Mouse (Mus musculus) limb, embryonic 10.5 days (tissue): ENCODE data around the gene Slc9a8. TPM values are rescaled to one million over a fixed set of nuclear protein-coding genes. Genes with fewer than 3 reads are reported as not detected.

ENCODE experiments used
- DNase-seq: peaks from one replicate; pipeline ENCODE4 v3.0.0-alpha.2; 2017; ENCODE audit warnings: low spot score
- H3K27ac ChIP-seq: fragments of 300-500 bp; sonication (generic); 2 replicates; pipeline ENCODE4 v1.5.1; 2016; ENCODE audit warnings: mild to moderate bottlenecking
- H3K27me3 ChIP-seq: fragments of 300-500 bp; sonication (generic); 2 replicates; pipeline ENCODE4 v1.6.1; 2016; ENCODE audit warnings: low read depth, mild to moderate bottlenecking; ENCODE audit not compliant: poor library complexity, severe bottlenecking
- H3K36me3 ChIP-seq: fragments of 300-500 bp; sonication (generic); 2 replicates; pipeline ENCODE4 v1.6.1; 2016; ENCODE audit warnings: mild to moderate bottlenecking, moderate library complexity
- H3K4me1 ChIP-seq: fragments of 300-500 bp; sonication (generic); 2 replicates; pipeline ENCODE4 v1.6.1; 2016
- H3K4me3 ChIP-seq: fragments of 300-500 bp; sonication (generic); 2 replicates; pipeline ENCODE4 v1.5.1; 2016; ENCODE audit warnings: mild to moderate bottlenecking, moderate library complexity
- H3K9me3 ChIP-seq: fragments of 300-500 bp; sonication (generic); replicated peaks from 2 replicates; pipeline ENCODE4 v1.6.1; 2016; ENCODE audit warnings: mild to moderate bottlenecking
- WGBS: fragments of 180-500 bp; shearing (Covaris S2); methylation state at CpG from one replicate; pipeline ENCODE4 v1.1.7; 2016; 5-methylcytosine and 5-hydroxymethylcytosine counted together
- polyA plus RNA-seq: library from polyadenylated mRNA; unstranded; fragments of >200 nt; fragmentation: Nextera tagmentation; extraction: Ambion mirVana; gene quantifications from 2 replicates; pipeline ENCODE4 v1.2.1, GENCODE M21; 2016

The Slc9a8 gene
- polyA plus RNA-seq, 1 experiment from 2014 or later: 32.0 TPM

GRCm38 (mm10) chr2:167483081-167483826 lies 61.7 kb downstream of the Slc9a8 start:
- Histone ChIP-seq H3K4me3 (no peak overlapping the region), H3K36me3 (peaks cover 62% of the 10 kb centered on the region)
- 95% methylated on average over 27 of the region's 27 CpGs for WGBS

GRCm38 (mm10) chr2:167483827-167484410 lies 62.4 kb downstream of the Slc9a8 start:
- Histone ChIP-seq H3K9me3 (no peaks in the 10 kb centered on the region), H3K27me3 (no peaks in the 10 kb centered on the region), H3K27ac (no peak overlapping the region), H3K4me1 (no peaks in the 10 kb centered on the region), H3K4me3 (no peak overlapping the region), H3K36me3 (peaks cover 67% of the 10 kb centered on the region)
- WGBS: 94% methylated on average over 24 of the region's 24 CpGs
- DNase-seq: no peak

More at GRCm38 (mm10) chr2:167483081-167483826, 61.7 kb downstream of the Slc9a8 start:
- H3K4me1 ChIP-seq: no peaks in the 10 kb centered on the region
- no peak overlapping the region for H3K27ac ChIP-seq
- H3K27me3 ChIP-seq: no peaks in the 10 kb centered on the region
- DNase-seq: no peak
- no peaks in the 10 kb centered on the region for H3K9me3 ChIP-seq

- H3K36me3 ChIP-seq: peaks cover 67% of the 10 kb centered on the region
- no peak overlapping the region for H3K4me3 ChIP-seq
- H3K27me3 ChIP-seq: no peaks in the 10 kb centered on the region
- H3K9me3 ChIP-seq: no peaks in the 10 kb centered on the region
- 90% methylated on average over 11 of the region's 11 CpGs for WGBS
- DNase-seq: no peak
- H3K4me1 ChIP-seq: no peaks in the 10 kb centered on the region
- no peak overlapping the region for H3K27ac ChIP-seq
These were observed 63.4 kb downstream of the Slc9a8 start for GRCm38 (mm10) chr2:167484932-167485331.

- WGBS: 92% methylated on average over 7 of the region's 7 CpGs
- Histone ChIP-seq H3K27me3 (no peaks in the 10 kb centered on the region), H3K4me1 (peaks cover 2% of the 10 kb centered on the region; the same call in 1 of the 2 replicates), H3K4me3 (no peak overlapping the region), H3K27ac (no peak overlapping the region), H3K36me3 (peaks cover 60% of the 10 kb centered on the region), H3K9me3 (no peaks in the 10 kb centered on the region)
- no peak for DNase-seq
These were observed 64.2 kb downstream of the Slc9a8 start for GRCm38 (mm10) chr2:167485501-167486377.

- Histone ChIP-seq H3K4me3 (no peak overlapping the region), H3K36me3 (peaks cover 59% of the 10 kb centered on the region), H3K9me3 (no peaks in the 10 kb centered on the region), H3K27ac (no peak overlapping the region), H3K4me1 (peaks cover 11% of the 10 kb centered on the region), H3K27me3 (no peaks in the 10 kb centered on the region)
- WGBS: 92% methylated on average over 4 of the region's 4 CpGs
- DNase-seq: no peak
These were observed 65.1 kb downstream of the Slc9a8 start for GRCm38 (mm10) chr2:167486573-167486972.

- Histone ChIP-seq H3K4me3 (no peak overlapping the region), H3K36me3 (peaks cover 51% of the 10 kb centered on the region), H3K4me1 (peaks cover 19% of the 10 kb centered on the region), H3K27me3 (no peaks in the 10 kb centered on the region), H3K27ac (no peak overlapping the region), H3K9me3 (no peaks in the 10 kb centered on the region)
- 93% methylated on average over 6 of the region's 6 CpGs for WGBS
- DNase-seq: no peak
These were observed 66.0 kb downstream of the Slc9a8 start for GRCm38 (mm10) chr2:167487551-167487950.

GRCm38 (mm10) chr2:167487994-167488393 lies 66.5 kb downstream of the Slc9a8 start:
- no peak overlapping the region for H3K27ac ChIP-seq
- H3K4me3 ChIP-seq: no peak overlapping the region
- peaks cover 46% of the 10 kb centered on the region for H3K36me3 ChIP-seq
- no peak for DNase-seq
- H3K27me3 ChIP-seq: no peaks in the 10 kb centered on the region
- 94% methylated on average over 6 of the region's 6 CpGs for WGBS
- H3K4me1 ChIP-seq: peaks cover 19% of the 10 kb centered on the region
- no peaks in the 10 kb centered on the region for H3K9me3 ChIP-seq

- no peak overlapping the region for H3K27ac ChIP-seq
- WGBS: 84% methylated on average over 4 of the region's 4 CpGs
- H3K4me3 ChIP-seq: peak overlapping the region; percentile 95
These were observed 69.5 kb downstream of the Slc9a8 start for GRCm38 (mm10) chr2:167490813-167491525.

GRCm38 (mm10) chr2:167491757-167492708 lies 70.5 kb downstream of the Slc9a8 start, which contains the start of gene Rnf114:
Rnf114 (plus strand) TSS chr2:167492645.
- no peaks in the 10 kb centered on the region for H3K27me3 ChIP-seq
- DNase-seq: peak; percentile 43
- H3K4me1 ChIP-seq: peaks cover 24% of the 10 kb centered on the region
- no peaks in the 10 kb centered on the region for H3K9me3 ChIP-seq
- 4% methylated on average over 52 of the region's 52 CpGs for WGBS
- H3K27ac ChIP-seq: peak within 1 kb of the TSS; percentile 95
- peak within 1 kb of the TSS; percentile 95 for H3K4me3 ChIP-seq
- peaks cover 25% of the 10 kb centered on the region for H3K36me3 ChIP-seq

More at GRCm38 (mm10) chr2:167490813-167491525, 69.5 kb downstream of the Slc9a8 start:
- Histone ChIP-seq H3K4me1 (peaks cover 24% of the 10 kb centered on the region), H3K9me3 (no peaks in the 10 kb centered on the region), H3K36me3 (peaks cover 29% of the 10 kb centered on the region), H3K27me3 (no peaks in the 10 kb centered on the region)
- no peak for DNase-seq

- 2% methylated on average over 63 of the region's 63 CpGs for WGBS
- Histone ChIP-seq H3K4me3 (peak within 1 kb of the TSS; percentile 95), H3K27ac (peak within 1 kb of the TSS; percentile 95), H3K9me3 (no peaks in the 10 kb centered on the region), H3K4me1 (peaks cover 24% of the 10 kb centered on the region), H3K27me3 (no peaks in the 10 kb centered on the region), H3K36me3 (peaks cover 20% of the 10 kb centered on the region)
- DNase-seq: peak; percentile 94
These were observed 71.5 kb downstream of the Slc9a8 start, which contains the start of gene Spata2 for GRCm38 (mm10) chr2:167492713-167493636. Spata2 (minus strand) TSS chr2:167492887.

GRCm38 (mm10) chr2:167496437-167496836 lies 74.9 kb downstream of the Slc9a8 start:
- 88% methylated on average over 7 of the region's 7 CpGs for WGBS
- no peak overlapping the region for H3K4me3 ChIP-seq
- H3K9me3 ChIP-seq: no peaks in the 10 kb centered on the region
- peaks cover 13% of the 10 kb centered on the region for H3K36me3 ChIP-seq
- H3K27ac ChIP-seq: no peak overlapping the region
- no peak for DNase-seq
- H3K27me3 ChIP-seq: no peaks in the 10 kb centered on the region
- peaks cover 15% of the 10 kb centered on the region for H3K4me1 ChIP-seq
